Mouse (Mus musculus): ENCODE results near the gene Ccdc149.
A peak's percentile ranks its signal among the peaks of the same experiment; 100 is the strongest.

Ccdc149 gene

DNA sequence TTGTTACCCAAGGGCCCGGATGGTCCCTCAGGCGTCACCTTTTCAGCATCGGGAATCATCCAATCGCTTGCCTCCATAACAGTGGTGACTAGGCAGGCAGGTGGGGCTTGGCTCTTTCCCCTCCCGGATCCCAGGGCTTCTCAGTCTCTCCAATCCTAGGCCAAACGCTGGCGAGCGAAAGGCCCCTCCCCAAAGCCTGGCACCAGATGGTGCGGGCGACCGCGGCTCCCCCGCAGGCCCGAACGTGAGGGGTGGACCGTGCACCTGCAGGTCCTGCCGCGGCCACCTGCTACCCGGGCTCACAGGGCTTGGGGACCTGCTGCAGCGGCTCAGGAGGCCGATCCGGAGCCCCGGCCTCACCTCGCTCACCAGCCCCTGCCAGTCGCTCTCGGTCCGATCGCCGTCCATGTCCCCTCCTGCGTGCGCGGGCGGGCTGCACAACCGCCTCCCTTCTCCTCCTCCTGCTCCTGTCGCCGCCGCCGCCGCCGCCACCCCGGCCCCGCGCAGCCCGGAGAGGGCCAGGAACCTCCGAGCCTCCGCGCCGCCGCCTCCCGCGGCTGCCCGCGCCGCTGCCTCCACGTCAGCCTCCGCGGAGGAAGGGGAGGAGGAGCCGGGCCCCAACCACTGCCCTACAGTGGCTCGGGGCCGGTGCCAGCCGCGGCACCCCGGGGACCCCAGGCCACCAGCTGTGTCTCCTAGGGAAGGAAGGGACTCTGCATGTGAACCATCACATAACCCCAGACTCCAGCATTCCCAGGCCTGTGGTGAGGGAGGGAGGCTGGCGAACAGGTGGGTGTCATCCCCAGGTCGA, at the start of gene Ccdc149:
Gene Ccdc149, minus strand, starts transcription at position 531 of the 811 bp plus-strand sequence.
- peak; percentile 39 for DNase-seq (ENCODE audit: low read depth, low spot score)

DNA sequence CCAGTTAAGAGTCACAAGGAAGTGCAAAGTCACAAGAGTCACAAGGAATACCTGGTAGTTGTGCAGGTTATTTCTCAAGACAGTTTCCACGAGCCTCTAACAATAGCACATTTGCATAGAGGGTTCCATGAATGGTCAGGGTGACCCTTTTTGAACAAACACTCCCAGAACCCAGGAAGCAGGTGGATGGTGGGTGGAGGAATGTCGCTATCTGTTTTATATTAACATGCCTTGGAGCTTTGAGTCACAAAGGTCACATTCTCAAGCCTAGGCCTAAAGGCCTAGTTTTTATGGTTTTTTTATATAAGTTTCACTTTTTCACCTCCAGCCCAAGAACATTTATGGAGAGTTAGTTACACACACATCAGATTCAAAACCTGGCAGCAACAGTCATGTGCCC, 48.6 kb upstream of the Ccdc149 start:
- no peak for DNase-seq (ENCODE audit: low read depth, low spot score)

DNA sequence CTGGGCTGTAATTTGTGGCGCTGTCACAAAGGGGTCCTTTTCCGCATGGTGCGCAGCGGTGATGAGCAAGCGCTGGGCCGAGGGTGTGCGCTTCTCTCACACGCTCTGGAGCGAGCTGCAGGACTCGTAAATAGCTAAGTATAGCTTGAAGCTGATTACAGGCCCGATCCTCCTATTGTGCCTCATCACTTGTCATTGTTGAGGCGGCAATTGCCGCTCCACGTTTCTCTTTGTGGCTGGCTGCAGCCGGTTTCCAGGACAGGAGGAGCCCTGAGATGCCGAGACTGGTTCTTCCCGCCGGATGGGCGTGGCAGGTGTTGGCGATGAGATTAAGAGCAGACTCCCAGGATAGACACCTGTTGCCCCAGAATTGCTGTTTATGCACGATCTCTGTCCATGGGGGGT, 44.8 kb upstream of the Ccdc149 start:
- no peak for DNase-seq (ENCODE audit: low read depth, low spot score)

DNA sequence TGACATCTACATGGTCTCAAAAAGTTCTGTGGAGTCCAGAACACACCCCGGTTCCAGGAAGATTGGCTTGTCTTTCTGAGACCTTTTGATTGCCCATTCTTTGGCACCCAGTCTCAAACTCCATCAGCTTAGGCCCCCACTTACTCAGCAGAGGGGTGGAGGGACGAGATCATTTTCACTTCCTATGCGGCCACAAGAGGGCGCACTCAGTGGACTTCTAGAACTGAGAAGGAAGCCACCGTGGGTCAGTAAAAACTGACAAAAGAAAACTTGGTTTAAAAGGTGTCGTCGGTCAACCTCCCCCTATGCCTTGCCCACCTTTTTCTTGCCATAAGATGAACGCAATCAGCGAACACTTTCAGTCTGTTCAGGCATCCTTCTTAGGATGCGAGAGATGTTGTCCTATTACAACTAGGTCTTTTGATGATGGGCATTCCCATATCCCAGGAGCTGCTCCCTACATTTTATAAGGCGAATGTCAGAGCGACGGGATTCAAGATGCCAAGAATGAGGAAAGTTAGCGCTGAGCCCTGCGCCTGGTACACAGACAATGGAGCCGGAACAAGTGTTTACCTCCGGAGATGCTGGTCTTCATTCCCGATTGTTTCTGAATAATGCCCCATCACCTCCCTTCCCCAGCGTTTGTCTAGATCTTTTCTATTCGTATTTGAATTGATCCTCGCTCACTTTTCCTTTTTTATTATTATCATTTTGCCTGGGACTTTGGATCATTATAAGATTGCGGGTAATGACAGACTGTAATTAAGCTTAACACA, 44.1 kb upstream of the Ccdc149 start:
- DNase-seq (ENCODE audit: low read depth, low spot score), result peak; percentile 41

DNA sequence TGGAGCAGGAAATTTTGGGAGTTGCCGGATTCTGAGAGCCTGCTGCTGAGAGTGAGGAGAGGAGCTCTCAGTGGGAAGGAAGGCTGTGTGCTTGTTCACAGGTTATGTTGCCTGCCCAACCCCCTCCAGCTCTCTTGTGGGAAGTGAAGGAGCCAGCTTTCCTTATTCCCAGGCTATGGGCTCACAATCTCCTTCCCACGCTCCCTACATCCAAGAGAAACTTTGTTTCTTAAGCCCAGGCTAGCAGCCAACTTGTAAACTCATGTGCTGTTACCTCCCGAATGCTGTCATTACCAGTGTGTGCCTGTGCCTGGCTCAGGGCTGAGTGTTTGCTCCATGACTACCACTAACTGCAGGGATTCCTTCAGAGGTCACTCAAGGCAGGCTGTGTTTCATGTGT, 39.8 kb upstream of the Ccdc149 start:
- no peak for DNase-seq (ENCODE audit: low read depth, low spot score)

DNA sequence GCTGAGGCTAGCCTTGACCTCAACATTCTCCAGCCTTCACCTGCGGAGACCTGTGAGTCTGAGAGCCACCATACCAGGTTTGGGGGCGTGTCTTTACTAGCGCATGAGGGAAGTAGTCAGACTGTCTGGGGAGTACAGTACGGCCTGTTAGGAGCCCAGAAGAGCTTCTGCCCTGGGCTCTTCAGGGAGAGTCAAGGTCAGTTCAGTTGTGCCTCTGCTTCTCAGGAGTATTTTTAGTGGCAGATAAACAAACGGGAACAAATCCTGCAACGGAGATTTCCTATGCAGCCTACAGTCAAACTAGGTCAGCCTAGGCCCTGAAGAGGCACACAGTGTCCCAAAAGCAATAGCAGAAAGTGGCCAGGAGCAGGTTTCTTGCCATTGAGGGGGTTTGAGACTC, 38.1 kb upstream of the Ccdc149 start:
- DNase-seq (ENCODE audit: low read depth, low spot score), result no peak

DNA sequence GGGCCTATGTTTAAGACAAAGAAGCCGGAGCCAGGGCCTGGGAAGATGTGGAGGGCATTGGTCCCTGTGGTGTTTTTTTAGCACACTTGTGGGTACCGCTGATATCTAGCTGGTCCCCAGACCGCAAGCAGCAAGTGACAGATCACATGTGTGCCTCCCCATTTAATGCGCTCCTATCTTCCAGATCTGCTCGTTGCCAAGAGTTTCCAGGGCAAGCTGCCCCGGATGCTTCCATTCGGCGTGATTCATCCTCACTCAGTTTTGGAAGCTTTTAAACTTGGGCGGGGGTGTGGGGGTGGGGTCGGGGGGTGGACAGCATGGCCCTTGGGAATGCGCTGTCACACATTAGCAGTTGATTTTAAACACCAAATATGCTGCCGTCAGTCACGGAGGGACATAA, 33.3 kb upstream of the Ccdc149 start:
- no peak for DNase-seq (ENCODE audit: low read depth, low spot score)

DNA sequence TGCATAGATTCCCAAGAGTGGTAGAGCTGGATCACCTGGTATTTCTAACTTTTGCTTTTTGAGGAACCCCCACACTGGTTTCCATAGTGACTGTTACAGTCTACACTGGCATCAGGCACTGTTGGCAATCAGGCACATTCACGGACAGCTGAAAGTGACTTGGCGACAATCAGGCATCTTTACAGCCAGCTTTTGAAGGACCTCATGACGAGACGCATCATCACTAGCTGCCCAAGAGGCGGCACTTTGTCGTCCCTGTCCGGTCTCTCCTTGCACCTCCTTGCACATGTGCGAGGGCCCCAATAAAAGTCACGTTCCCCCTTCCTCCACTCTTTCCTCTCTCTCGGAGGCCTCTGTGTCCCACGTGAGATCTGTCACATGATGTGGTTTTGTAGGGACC, 32.8 kb upstream of the Ccdc149 start:
- DNase-seq (ENCODE audit: low read depth, low spot score), result no peak

DNA sequence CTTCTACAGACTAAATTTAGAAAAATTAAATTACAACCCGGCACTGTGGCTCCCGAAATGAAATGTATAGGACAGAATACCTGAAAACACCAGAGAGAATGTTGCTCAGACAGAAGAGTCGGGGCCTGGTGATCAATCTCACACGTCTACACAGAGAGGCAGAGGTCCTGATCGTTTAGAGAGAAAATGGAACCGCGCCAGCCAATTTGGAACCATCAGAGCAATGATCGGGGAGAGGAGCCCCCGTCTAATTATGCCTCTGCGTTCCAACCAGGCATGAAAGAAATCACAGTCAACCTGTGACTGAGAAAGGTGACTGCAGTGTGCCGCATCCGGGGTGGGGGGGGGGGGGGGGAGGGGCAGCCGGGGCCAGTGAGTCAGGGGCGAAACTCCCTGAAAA, 24.4 kb upstream of the Ccdc149 start:
- DNase-seq (ENCODE audit: low read depth, low spot score), result no peak

DNA sequence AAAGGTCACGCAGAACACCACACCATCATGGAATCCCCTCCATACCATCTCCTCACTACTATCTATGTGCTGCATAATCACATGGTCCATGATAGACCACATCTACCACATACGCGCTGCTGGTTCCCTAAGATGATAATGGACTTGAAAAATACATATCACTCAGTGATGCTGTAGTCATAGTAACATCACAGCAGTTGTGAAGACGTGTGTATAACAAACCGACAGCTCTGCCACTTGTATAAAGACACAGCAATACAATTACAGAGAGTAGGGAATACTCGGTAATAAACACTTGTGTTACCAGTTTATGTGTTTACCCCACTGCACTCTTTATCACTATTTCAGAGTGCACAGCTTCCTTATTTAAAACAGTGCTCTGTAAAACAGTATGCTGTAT, 20.2 kb upstream of the Ccdc149 start:
- DNase-seq (ENCODE audit: low read depth, low spot score), result no peak

DNA sequence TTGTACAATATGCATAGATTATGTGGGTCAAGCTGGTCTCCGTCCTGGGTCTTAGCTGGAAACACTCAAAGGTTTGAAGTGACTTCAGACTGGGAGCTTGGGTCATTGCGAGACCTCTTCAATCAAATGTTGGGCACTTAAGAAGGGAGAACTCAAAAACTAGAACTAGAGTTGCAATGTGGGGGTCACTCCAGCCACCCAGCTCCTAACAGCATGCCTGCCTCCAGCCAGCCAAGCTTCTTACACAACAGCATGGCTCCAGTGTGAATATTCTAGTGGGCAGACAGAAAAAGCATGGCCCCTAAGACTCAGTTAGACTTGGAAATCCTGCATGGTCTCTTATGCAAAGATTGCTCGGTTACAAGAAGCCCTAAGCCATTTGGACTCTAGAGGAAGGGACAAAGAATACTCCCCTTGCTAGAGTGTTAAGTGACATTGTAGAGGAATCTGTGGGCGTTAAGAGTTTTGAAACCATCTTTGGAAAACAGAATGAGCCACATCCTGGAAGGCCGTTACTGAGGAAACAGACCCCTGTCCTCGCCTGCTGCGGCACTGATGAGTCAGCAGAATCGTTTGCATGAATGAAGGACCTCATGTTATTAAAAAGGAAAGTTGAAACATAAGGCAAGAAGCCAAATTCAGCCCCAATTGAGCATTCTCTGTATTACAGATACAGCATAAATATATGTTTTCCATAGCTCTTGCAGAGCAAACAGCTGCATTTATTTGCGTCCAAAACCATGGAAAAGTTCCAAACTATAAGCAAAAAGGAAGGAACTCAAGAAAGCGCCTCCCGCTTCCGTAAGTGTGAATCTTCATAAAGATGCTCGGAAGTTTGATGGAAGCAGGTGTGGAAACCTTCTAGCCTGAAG, 16.5 kb upstream of the Ccdc149 start:
- DNase-seq (ENCODE audit: low read depth, low spot score), result no peak

DNA sequence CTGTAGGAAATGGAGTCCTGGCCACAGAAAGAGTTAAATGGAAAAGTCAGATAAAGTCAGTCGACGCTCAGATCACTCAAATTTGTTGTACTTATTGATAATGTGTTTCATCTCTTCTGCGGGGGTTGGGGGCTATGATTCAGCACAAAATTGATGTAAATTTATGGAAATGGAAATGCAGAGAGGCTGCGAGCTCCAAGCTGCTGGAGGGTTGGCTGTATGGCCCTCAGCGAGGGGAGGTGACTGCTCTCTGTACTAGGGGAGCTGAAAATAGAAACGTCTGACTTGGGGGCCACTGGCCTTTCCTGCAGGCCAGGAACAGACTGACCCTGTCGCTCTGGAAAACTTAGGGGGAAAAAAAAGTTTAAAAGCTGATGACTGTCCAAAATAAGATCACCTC, 5.5 kb upstream of the Ccdc149 start:
- no peak for DNase-seq (ENCODE audit: low read depth, low spot score)

DNA sequence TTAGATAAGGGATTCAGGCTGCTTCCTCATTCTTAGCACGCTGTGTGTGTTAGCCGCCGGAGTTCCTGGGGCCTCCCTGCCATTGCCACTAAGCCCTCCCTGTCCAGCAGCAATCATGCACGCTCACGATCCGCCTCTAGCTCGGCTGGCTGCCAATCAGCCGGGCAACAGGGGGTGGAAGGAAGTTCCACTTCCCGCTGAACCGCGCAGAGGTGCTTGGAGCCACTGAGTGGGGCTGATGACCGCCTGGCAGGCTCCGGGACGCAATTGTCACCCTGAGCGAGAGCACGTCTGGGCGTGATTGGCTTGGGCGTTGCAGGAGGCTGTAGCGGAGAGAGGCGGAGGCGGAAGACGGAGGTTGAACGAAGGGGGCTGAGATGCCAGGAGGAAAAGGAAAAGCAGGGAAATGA, 5.0 kb upstream of the Ccdc149 start:
- no peak for DNase-seq (ENCODE audit: low read depth, low spot score)

DNA sequence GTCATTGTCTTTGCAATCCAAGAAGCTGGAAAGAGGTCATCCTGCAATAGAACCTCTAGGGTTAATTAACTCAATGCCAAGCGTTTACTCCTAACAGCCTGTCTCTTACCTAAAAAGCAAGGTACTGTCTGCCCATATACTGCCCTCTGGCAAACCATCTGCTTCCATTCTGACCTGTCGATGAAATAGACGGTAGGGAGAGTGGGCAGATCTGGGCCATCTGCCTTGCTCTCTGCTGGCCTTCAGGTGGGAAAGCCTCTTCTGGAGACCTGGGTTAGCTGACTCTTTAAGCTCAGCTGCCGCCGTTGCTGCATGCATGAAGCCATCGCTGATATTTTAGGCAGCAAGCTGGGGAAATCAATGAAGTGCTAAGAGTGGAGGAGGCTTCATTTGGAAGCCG, 2.7 kb upstream of the Ccdc149 start:
- no peak for DNase-seq (ENCODE audit: low read depth, low spot score)

DNA sequence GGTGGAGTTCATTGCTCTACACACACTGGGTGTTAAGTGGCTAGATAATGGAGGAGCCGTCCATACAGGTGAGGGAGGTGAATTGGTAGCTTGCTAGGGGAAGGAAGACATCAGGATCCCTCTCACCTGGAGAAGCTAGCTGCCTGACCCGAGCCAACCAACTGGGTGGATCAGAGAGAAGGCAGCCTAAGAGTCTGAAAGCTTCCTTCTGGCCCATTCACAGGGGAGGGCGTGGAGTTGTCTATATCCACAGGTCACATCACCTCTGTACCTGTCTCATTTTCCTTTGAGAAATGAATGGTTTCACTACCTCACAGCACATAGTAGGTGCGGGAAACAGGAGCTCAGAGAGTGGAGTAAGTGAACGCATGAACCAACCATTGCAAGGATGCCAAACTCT, 770 bp downstream of the Ccdc149 start:
- no peak for DNase-seq (ENCODE audit: low read depth, low spot score)

DNA sequence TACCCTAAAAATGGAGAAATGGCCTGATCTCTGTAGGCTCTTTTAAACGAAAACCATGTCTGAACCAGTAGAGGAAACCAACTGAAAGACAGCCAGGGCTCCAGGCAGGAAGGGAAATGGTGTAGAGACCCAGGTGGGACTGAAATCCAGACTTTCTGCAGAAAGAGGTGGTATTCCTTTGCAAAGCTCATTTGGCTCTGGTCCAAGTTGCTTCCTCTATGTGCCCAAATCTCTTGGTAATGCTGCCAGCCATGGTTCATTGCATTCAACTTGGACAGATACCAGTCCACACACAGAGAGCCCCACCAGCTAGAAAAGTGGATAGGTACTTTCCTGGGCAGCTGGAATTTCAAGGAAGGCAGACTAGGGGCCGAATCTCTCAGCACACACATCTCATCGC, 3.5 kb downstream of the Ccdc149 start:
- DNase-seq (ENCODE audit: low read depth, low spot score), result no peak

DNA sequence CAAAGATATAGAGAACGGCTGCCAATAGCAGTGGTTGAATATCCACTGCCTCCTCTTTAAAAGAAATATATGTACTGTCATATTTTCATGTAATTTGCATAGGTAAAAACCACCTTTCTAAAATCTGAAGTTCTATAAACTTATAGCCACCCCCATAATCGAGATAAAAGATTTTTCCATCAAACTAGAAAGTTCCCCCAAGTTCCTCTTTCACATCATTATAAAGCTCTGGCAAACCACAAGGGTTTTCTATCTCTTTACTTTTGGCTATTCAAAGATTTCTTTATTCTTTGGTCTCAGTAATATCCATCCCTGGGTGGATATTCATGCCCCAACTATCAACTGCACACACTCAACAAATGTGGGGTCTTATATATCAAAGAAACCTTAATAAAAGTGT, 8.9 kb downstream of the Ccdc149 start:
- no peak for DNase-seq (ENCODE audit: low read depth, low spot score)

DNA sequence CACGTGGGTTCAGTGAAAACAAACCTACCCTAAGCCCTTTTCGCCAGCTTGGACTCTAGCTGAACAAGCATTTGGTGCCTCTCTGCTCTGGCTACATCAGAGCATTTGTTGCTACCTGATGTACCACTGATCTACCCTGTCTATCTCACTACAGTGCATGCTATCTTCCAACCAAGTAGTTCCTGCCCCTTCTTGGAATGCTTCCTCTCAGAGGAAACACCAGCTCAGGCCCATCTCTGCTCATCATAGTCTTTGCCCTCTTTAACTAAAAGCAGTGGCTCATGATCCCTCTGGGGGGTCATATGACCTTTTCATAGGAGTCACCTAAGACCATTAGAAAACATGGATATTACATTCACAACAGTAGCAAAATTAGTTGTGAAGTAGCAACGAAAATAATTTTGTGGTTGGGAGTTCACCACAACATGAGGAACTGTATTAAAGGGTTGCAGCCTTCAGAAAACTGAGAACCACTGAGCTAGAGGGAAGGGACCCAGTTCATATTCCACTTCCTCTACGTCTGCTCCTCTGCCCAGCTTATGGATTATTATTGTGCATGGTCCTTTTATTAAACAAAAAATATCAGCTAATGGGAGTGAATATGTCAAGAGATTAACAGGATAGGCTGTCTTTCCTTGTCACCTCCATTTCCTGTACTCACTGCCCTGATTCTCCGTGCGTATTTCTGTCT, 9.7 kb downstream of the Ccdc149 start:
- no peak for DNase-seq (ENCODE audit: low read depth, low spot score)

DNA sequence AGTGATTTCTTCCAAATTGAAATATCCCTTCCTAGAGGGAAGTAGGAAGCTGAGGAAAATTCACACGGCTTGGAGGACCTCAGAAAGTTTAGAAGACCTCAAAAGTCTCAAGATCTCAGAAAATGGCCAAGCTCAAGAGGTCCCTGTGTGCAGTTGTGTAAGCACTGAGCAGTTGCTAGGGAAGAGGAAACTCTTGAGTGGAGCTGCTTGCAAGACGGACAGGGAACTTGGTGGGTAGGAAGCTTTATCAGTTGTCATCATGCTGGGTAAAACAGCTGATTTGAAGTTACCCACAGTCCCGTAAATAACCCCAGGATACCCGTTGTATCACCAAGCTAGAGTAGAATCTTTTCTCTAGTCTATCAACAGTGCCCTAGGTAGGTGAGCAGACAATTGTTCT, 12.0 kb downstream of the Ccdc149 start:
- no peak for DNase-seq (ENCODE audit: low read depth, low spot score)

DNA sequence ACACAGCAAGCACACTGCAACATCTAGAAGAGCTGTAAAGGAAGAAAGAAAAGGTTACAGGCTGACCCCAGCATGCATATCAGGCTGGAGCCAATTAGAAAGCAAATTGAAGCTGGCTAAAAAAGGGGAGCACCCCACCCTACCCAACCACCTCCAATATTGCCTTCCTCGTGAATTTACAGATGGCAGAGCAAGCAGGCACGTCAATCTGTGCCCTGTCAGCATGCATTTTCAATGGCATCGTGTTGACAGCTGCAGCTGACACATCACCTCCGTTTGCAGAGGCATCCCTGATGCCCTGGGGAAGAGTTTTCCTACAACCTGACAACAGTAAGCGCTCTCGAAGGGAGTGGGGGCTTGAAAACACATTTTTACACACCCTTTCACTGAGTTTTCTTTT, 14.2 kb downstream of the Ccdc149 start:
- no peak for DNase-seq (ENCODE audit: low read depth, low spot score)

DNA sequence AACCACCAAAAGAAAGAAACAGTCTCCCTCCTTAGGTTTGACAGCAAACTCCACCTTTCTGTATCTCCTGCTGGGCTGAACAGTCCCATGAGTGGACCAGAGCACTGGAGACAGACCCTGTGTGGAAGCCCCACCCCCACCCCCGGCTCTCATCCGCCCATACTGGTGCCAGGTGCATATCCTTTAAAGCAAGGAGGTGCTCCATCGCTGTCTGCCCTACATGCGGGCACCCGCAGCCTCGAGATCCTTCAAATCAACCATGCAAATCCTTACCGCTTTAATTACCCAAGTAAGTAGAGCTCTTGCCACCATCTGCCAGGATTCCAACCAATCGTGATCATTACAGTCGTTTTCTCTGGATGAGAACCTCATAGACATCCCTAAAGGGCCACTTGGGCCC, 20.5 kb downstream of the Ccdc149 start:
- DNase-seq (ENCODE audit: low read depth, low spot score), result no peak

DNA sequence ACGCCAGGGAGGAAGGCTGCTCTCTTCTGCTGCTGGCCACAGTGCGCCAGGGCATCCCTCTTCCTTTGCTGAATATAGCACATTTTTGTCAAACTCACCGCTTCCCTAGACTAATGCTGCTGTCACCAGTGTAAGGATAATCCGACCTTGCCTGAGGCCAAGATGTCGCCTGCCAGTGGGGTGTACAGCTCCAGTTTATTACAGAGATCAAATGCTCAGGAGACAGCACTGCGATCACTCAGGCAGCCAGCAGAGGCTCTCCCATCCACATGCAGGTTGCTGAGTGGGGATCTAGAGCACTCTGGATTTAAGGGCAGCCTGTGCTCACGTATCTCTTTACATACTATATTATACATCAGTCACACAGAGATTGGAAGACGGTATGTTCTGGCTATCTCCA, 22.1 kb downstream of the Ccdc149 start:
- DNase-seq (ENCODE audit: low read depth, low spot score), result no peak
